Mouse (Mus musculus): Measurements from ENCODE around the gene Alkbh2.

DNA sequence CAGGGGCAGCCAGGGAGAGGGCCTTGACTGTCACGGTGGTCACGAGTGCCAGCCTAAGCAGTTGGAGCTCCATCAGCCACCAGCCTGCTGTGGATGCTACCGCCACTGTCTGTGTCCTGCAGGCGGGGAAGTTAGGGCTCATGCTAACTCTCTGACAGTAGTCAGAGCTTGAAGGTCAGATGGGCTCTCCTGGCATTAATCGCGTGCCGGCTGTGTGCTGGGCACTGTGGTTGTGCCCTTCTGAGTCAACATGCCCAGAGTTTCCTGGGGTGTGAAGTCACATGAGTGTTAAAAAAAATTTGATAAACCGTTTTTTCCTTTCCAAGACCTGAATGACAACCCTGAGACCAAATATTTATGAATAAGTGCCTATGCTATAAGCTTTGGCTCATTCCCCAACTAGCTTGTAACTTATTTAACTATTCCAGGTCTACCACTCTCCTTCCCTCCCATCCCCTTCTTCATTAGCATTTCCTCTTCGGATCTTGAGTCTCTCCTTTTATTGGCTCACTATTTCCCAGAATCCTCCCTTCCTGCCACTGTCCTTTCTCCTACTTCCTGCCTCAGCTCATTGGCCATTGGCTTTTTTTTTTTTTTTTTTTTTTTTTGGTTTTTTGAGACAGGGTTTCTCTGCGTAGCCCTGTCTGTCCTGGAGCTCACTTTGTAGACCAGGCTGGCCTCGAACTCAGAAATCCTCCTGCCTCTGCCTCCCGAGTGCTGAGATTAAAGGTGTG lies 24.5 kb upstream of the Alkbh2 start:
- TF ChIP-seq TAL1 (IDR thresholded peaks at IDR 0.05; ENCODE audit: low read length): no peak
- TF ChIP-seq GATA1 (IDR thresholded peaks at IDR 0.05; ENCODE audit: low read length): no peak
